Mouse (Mus musculus): ENCODE measurements around the gene Hist1h2br.
A peak's percentile ranks its signal among the peaks of the same experiment; 100 is the strongest.
"Not testable (repeated sequence)": the region's sequence is repeated elsewhere in the genome, so short reads cannot be mapped to it uniquely, and the experiment has no call there.

Hist1h2br gene

DNA sequence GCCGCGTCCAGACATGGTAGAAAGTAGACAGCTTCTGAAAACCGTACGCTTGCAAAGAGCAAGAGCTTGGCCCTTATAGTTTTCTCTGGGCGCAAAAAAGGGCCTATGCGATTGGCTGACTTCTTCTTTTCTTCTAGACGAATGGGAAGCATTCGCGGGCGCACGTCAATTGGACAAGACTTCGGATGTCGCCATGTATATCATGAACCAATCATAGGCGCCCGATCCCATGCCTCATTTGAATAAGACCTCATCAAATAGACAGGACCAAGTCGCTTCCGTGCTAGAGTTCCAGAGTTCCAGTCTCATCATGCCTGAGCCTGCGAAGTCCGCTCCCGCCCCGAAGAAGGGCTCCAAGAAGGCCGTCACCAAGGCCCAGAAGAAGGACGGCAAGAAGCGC, at the start of gene Hist1h2br, which contains the start of gene Hist1h2ap:
Hist1h2br (plus strand) TSS at position 283 of the 400 bp plus-strand sequence.
Hist1h2ap (minus strand) TSS at position 47 of the 400 bp plus-strand sequence.
- DNase-seq (ENCODE audit: low spot score in 2 of 2), result not testable (repeated sequence)

GRCm38 (mm10) chr13:21784311-21784710, 49.2 kb upstream of the Hist1h2br start:
- DNase-seq (ENCODE audit: low spot score in 2 of 2), result no peak

DNA sequence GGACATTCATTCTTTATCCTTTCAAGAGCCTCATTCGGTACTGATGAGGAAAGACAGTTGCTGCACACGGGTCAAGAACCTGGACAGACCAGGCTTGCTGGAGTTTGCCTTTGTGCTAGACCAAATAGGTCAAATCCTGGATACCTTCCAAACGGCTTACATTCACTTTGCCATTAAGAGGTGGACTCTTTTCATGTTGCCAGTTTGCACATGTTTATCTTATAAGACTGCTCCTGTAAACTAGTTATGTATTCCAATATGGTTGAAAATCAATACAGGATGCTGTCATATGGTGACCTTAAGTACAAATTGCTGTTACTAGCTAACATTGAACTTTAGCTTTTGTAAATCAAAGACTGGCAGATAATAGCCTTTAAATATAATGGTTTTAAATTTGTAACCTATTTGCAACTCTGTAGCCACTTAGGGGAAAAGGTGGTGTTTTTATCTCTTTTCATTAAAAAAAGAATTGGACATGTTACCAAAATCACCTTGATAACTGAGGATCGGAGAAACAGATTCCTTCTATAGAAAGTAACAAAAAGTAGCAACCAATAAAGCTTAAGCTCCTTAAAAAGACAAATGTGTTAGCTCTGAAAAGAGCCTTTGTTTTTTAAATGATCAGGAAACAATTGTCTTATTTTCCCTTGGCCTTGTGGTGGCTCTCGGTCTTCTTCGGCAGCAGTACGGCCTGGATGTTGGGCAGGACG, 47.2 kb upstream of the Hist1h2br start:
- DNase-seq (ENCODE audit: low spot score in 2 of 2), result no peak

DNA sequence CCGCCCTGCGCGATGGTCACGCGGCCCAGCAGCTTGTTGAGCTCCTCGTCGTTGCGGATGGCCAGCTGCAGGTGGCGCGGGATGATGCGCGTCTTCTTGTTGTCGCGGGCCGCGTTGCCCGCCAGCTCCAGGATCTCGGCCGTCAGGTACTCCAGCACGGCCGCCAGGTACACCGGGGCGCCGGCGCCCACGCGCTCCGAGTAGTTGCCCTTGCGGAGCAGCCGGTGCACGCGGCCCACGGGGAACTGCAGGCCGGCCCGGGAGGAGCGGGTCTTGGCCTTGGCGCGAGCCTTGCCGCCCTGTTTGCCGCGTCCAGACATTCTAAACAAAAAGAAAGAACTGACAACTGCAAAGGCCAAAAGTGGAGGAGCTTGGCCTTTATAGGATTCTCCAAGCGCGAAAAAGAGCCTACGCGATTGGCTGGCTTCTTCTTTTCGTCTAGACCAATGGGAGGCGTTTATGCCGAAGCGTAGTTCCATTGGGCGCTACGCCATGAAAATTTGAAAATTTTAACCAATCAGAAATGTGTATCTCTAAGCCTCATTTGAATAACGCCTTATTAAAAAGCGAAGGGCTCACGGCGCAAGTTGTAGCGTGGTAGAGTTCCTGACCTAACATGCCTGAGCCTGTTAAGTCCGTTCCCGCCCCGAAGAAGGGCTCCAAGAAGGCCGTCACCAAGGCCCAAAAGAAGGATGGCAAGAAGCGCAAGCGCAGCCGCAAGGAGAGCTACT, 46.5 kb upstream of the Hist1h2br start, which contains the start of the genes Hist1h2an and Hist1h2bp:
Hist1h2an (minus strand) TSS at position 320 of the 731 bp plus-strand sequence.
Hist1h2bp (plus strand) TSS at position 563 of the 731 bp plus-strand sequence.
- peak; percentile 86 to 89 for DNase-seq (ENCODE audit: low spot score in 2 of 2)

- no peak for DNase-seq (ENCODE audit: low spot score in 2 of 2)
These were observed 45.6 kb upstream of the Hist1h2br start for GRCm38 (mm10) chr13:21787760-21788593.

- no peak for DNase-seq (ENCODE audit: low spot score in 2 of 2)
These were observed 43.6 kb upstream of the Hist1h2br start for GRCm38 (mm10) chr13:21789925-21790324.

GRCm38 (mm10) chr13:21790601-21791283, 42.8 kb upstream of the Hist1h2br start:
- no peak for DNase-seq (ENCODE audit: low spot score in 2 of 2)

- no peak for DNase-seq (ENCODE audit: low spot score in 2 of 2)
These were observed 38.0 kb upstream of the Hist1h2br start for GRCm38 (mm10) chr13:21795584-21795983.

- not testable (repeated sequence) for DNase-seq (ENCODE audit: low spot score in 2 of 2)
These were observed 36.4 kb upstream of the Hist1h2br start for GRCm38 (mm10) chr13:21797163-21797562.

DNA sequence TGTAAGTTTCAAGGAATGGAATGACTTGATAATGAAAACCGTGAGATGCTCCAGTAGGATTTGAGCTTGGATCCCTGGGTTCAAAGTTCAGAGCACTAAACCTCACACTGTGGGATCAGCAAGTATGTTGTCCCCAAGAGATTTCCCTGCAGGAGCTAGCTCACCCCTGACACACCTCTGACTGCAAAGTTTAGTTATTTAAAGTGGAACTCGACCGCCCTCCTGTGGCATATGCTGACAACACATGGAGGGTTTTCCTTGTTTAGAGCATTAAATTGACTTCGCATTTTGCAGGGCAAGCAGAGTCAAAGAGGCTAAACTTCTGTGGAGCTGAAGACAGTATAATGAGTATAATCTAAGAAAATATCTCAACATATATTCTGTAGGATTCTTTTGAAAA, 30.5 kb upstream of the Hist1h2br start:
- not testable (repeated sequence) for DNase-seq (ENCODE audit: low spot score in 2 of 2)

GRCm38 (mm10) chr13:21810073-21810472, 23.5 kb upstream of the Hist1h2br start, which contains the start of the genes Hist1h2bq and Hist1h2ao:
Gene Hist1h2bq (minus strand): TSS chr13:21810197.
Gene Hist1h2ao (plus strand): TSS chr13:21810465.
- DNase-seq (ENCODE audit: low spot score in 2 of 2), result not testable (repeated sequence)

DNA sequence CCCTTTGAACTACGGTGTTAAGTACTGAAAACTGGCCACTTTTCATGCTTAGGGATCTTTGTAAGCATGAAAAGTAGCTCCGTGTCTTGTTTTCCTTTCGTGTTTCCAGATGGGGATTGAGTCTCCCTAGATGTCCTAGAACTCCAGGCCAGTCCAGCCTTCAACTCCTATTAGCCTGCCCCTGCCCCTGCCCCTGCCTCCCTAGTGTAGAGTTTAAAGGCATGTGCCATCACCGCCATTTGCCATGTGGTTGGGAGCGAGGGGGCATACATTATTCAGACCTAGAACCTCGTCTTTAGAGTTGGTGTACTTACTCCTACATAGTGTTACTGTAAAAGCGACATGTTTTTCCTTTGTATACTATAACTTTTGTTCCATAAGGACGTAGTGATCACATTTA, 22.5 kb upstream of the Hist1h2br start:
- DNase-seq (ENCODE audit: low spot score in 2 of 2), result not testable (repeated sequence)

GRCm38 (mm10) chr13:21811539-21811938, 22.0 kb upstream of the Hist1h2br start, which contains the start of gene Hist1h4m:
Gene Hist1h4m (plus strand): TSS chr13:21811746.
- peak; percentile 38 to 56 for DNase-seq (ENCODE audit: low spot score in 2 of 2)

- not testable (repeated sequence) for DNase-seq (ENCODE audit: low spot score in 2 of 2)
These were observed 21.5 kb upstream of the Hist1h2br start for GRCm38 (mm10) chr13:21812092-21812491.

- DNase-seq (ENCODE audit: low spot score in 2 of 2), result not testable (repeated sequence)
These were observed 13.3 kb upstream of the Hist1h2br start for GRCm38 (mm10) chr13:21820082-21820890.

DNA sequence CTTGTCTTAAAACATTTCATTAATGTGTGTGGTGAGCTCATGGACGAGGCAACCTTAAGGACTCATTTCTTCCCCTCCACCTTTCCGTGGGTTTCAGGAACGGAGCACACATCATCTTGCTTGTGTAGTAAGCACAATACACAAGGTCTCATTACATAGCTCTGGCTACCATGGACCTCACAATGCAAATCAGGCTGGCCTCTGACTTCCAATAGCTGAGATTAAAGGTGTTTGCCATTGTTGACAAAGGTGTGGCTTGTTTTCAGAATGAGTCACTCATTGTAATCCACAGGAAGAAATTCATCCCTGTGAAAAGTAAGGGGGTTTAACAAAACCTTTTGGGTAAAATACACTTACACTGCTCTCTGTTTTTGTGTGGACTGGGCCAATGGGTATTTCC, 5.0 kb upstream of the Hist1h2br start:
- no peak for DNase-seq (ENCODE audit: low spot score in 2 of 2)

GRCm38 (mm10) chr13:21830344-21830743, 3.2 kb upstream of the Hist1h2br start:
- DNase-seq (ENCODE audit: low spot score in 2 of 2), result no peak

DNA sequence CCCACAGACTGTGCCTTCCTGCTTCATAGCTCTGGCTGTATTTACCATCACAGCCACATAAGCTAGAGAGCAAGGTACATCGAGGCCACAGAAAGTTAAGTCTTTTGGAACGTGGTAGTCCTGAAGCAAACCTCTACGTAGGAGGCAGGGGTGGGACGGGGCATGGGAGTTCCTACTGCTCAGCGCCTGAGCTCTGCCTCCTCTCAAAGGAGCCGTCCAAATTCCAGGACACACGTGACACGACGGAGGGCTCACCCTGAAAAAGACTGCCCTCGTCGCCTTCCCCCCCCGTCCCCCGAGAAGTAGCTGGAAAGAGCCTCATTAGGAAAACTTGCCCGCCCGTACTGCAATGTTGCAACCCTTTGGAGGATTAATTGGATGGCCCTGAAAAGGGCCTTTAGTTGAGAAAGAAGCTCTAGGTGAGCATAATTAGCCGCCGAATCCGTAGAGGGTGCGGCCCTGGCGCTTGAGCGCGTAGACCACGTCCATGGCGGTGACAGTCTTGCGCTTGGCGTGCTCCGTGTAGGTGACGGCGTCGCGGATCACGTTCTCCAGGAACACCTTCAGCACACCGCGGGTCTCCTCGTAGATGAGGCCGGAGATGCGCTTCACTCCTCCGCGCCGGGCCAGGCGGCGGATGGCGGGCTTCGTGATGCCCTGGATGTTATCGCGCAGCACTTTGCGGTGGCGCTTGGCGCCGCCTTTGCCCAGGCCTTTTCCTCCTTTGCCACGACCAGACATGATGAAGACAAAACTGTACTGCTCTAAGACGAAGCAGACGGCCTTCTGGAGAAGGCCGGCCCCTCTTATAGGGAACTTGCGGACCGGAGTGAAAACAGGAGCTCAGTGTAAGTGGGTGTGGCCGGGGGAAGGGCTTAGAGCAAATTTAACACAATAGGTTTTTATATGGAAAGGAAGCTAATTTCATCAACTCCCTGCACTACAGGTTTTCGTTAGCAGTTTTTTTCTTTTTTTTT, 1.8 kb upstream of the Hist1h2br start, which contains the start of gene Hist1h4n:
Hist1h4n (minus strand) TSS at position 779 of the 977 bp plus-strand sequence.
- DNase-seq (ENCODE audit: low spot score in 2 of 2), result peak; percentile 18 to 40

GRCm38 (mm10) chr13:21840508-21840907, 7.0 kb downstream of the Hist1h2br start:
- DNase-seq (ENCODE audit: low spot score in 2 of 2), result not testable (repeated sequence)
